In the genomic region with DNA sequence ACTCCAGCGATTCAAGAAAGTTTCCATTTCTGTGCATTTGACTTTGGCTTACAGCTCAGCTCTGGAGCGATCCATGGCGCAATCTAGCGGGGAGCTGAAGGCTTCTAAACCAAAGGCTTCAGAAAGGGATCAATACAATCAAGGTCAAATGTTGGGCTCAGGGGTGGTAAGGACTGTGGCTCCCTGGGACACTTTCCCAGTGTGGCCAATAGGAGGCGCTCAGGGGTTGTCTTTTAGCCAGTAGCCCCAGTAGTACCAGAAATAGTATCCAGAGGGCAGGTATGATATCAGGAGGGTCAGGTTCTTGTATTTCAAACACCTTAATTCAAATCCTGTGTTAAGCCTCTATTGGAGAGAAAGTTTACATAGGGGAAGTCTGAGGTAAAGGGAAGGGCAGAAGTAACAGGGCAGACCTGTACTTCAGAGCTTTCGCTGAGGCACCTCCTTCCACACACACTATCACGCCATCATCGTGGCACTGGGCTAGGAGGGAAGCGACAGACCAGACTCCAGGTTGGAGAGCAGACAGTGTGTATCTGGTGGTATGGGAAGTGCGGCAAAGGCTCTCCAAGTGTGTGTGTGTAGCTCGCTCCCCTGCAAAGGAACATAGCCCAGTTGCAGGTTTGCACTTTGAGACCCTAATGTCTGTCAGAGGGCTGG, we compare ENCODE assay signal across 7 mouse cellular contexts. TPM values are rescaled to one million over a fixed set of nuclear protein-coding genes. Genes with fewer than 3 reads are reported as not detected.
DNase-seq lines count a peak whose midpoint lies in the region; ATAC-seq and TF ChIP-seq lines count a peak whose summit lies in the region.

No protein-coding gene starts in this region.

- TF ChIP-seq EP300 in MEL (IDR thresholded peaks at IDR 0.05; ENCODE audit: low read depth in 1 of 2, low read length in 2 of 2), result no peak

- H3K4me3 ChIP-seq in MEL (ENCODE audit: control insufficient read depth in 1 of 2, insufficient read depth in 1 of 2, low read depth in 2 of 2, low read length in 2 of 2), result peak overlapping the region; percentile 41 to 42
- no peak overlapping the region for H3K4me3 ChIP-seq in kidney, postnatal 0 days (replicated peaks; ENCODE audit: low read depth, low read length)

- peak; percentile 82 to 90 (median 82) for TF ChIP-seq CTCF in MEL (IDR thresholded peaks at IDR 0.05 in 2 of 3, conservative IDR thresholded peaks at IDR 0.05 in 1 of 3; ENCODE audit: control insufficient read depth in 1 of 3, insufficient read depth in 1 of 3, low read depth in 2 of 3, low read length in 3 of 3, poor library complexity in 1 of 3, severe bottlenecking in 1 of 3)
- peak; percentile 73 for TF ChIP-seq CTCF in kidney, postnatal 0 days (IDR thresholded peaks at IDR 0.05; ENCODE audit: low read depth)

- peaks cover 3 to 8% of the 10 kb centered on the region in 2 experiments; a peak in 3 of 4 replicates for H3K4me1 ChIP-seq in MEL (ENCODE audit: control insufficient read depth in 1 of 2, insufficient read depth in 2 of 2, low read length in 2 of 2)
- H3K4me1 ChIP-seq in kidney, postnatal 0 days (replicated peaks; ENCODE audit: insufficient read depth, low read length), result no peaks in the 10 kb centered on the region

- ATAC-seq in kidney, postnatal 0 days (replicated peaks; ENCODE audit: low FRiP score, low read depth), result no peak
- peak; percentile 72 for ATAC-seq in megakaryocyte-erythroid progenitor cell, adult 5-6 weeks (replicated peaks; ENCODE audit: low FRiP score, low TSS enrichment, poor library complexity, severe bottlenecking)

- H3K9me3 ChIP-seq in MEL (replicated peaks; ENCODE audit: insufficient read depth, low read length), result no peaks in the 10 kb centered on the region
- H3K9me3 ChIP-seq in kidney, postnatal 0 days (replicated peaks; ENCODE audit: low read length), result no peaks in the 10 kb centered on the region

- H3K9ac ChIP-seq in MEL (ENCODE audit: control insufficient read depth, low read depth, low read length, poor library complexity, severe bottlenecking), result peak overlapping the region; percentile 7
- H3K9ac ChIP-seq in kidney, postnatal 0 days (ENCODE audit: low read depth, low read length), result no peak overlapping the region

- no peak overlapping the region for H3K4me2 ChIP-seq in kidney, postnatal 0 days (ENCODE audit: low read length)

- peak; percentile 76 for TF ChIP-seq RAD21 in MEL (IDR thresholded peaks at IDR 0.05; ENCODE audit: low read depth, low read length)

- H3K27me3 ChIP-seq in MEL (ENCODE audit: control insufficient read depth in 1 of 2, insufficient read depth in 2 of 2, low read length in 2 of 2), result no peaks in the 10 kb centered on the region
- H3K27me3 ChIP-seq in kidney, postnatal 0 days (ENCODE audit: insufficient read depth, low read length), result no peaks in the 10 kb centered on the region

- no peak for TF ChIP-seq POLR2A in MEL (IDR thresholded peaks at IDR 0.05; ENCODE audit: control insufficient read depth in 1 of 2, insufficient read depth in 1 of 2, low read depth in 1 of 2, low read length in 2 of 2, poor library complexity in 1 of 2)

- 74% methylated on average over 11 of the region's 11 CpGs for WGBS in kidney, postnatal 0 days

- peak overlapping the region; percentile 4; the same call in 1 of the 2 replicates for H3K27ac ChIP-seq in MEL (ENCODE audit: control insufficient read depth, low read depth, low read length)
- no peak overlapping the region for H3K27ac ChIP-seq in kidney, postnatal 0 days

- H3K36me3 ChIP-seq in MEL (ENCODE audit: control insufficient read depth in 1 of 2, insufficient read depth in 2 of 2, low read length in 2 of 2), result peaks cover 0 to 4% of the 10 kb centered on the region in 2 experiments; a peak in 1 of 4 replicates
- no peaks in the 10 kb centered on the region for H3K36me3 ChIP-seq in kidney, postnatal 0 days (ENCODE audit: insufficient read depth, low read length)

- peak; percentile 50 for DNase-seq in layer of hippocampus, adult 11-12 months (ENCODE audit: low spot score)
- no peak for DNase-seq in layer of hippocampus, postnatal 10 days (ENCODE audit: low spot score in 2 of 2)
- peak; percentile 70 for DNase-seq in MEL (ENCODE audit: low read depth, low spot score)
- DNase-seq in c-Kit-positive CD71-positive TER-119-positive erythroid progenitor cells, embryonic 14.5 days (ENCODE audit: low spot score), result peak; percentile 17
- DNase-seq in kidney, postnatal 0 days (ENCODE audit: low spot score), result peak; percentile 48
- no peak for DNase-seq in yolk sac, embryonic 10.5 days (ENCODE audit: low spot score)

- no peaks in the 10 kb centered on the region for H3K79me2 ChIP-seq in MEL (ENCODE audit: control insufficient read depth, insufficient read depth, low read length, poor library complexity)

TF ChIP-seq in MEL, 35 proteins besides CTCF, POLR2A, EP300 and RAD21:
- TF ChIP-seq NRF1 (IDR thresholded peaks at IDR 0.05; ENCODE audit: insufficient read depth, low read depth, low read length, poor library complexity, severe bottlenecking), result no peak
- TF ChIP-seq RCOR1 (IDR thresholded peaks at IDR 0.05; ENCODE audit: low read depth, low read length), result no peak
- TF ChIP-seq NELFE (IDR thresholded peaks at IDR 0.05; ENCODE audit: low read depth, low read length), result 0 out of 2 replicates have a peak, but pooled peaks have one; percentile 17
- no peak for TF ChIP-seq MYC (IDR thresholded peaks at IDR 0.05; ENCODE audit: low read depth, low read length)
- no peak for TF ChIP-seq BHLHE40 (IDR thresholded peaks at IDR 0.05; ENCODE audit: borderline replicate concordance, low read depth, low read length)
- TF ChIP-seq ZC3H11A (IDR thresholded peaks at IDR 0.05; ENCODE audit: low read depth, low read length), result peak; percentile 54
- no peak for TF ChIP-seq ZMIZ1 (IDR thresholded peaks at IDR 0.05; ENCODE audit: low read depth, low read length)
- 0 out of 2 replicates have a peak, but pooled peaks have one; percentile 11 for TF ChIP-seq SIN3A (IDR thresholded peaks at IDR 0.05; ENCODE audit: low read length)
- no peak for TF ChIP-seq TAL1 (IDR thresholded peaks at IDR 0.05; ENCODE audit: low read length)
- peak; percentile 65 for TF ChIP-seq SMC3 (IDR thresholded peaks at IDR 0.05; ENCODE audit: low read depth, low read length)
TF ChIP-seq in MEL: peak in this region for 4.

RNA-seq across cellular contexts. Expression of gene Btbd16, which starts 0.6 kb away (rescaled TPM):
- 1 to 10 TPM in 1 of 2 experiments, under 1 TPM in 1; 0.48 to 1.1 TPM for total RNA-seq in layer of hippocampus, postnatal 10 days (2021)
- 0.72 and 0.89 TPM in 2 replicates for total RNA-seq in MEL (2012; rRNA removed)
- under 1 TPM in 1 of 2 experiments, not detected in 1; 0.71 TPM for polyA plus RNA-seq in MEL (2012; ENCODE audit: insufficient read depth in 1 of 2, insufficient read length in 2 of 2, low read depth in 1 of 2, low replicate concordance in 2 of 2, missing spikeins in 1 of 2)
- polyA plus RNA-seq in kidney, postnatal 0 days (2015; fragmentation: Nextera tagmentation; extraction: Ambion mirVana), result not detected in 2 replicates
- total RNA-seq in megakaryocyte-erythroid progenitor cell, adult 5-6 weeks (2014; fragmentation: Nextera tagmentation), result 0.12 and 2.7 TPM in 2 replicates
- 0.52 and 5.2 TPM in 2 replicates for total RNA-seq in megakaryocyte-erythroid progenitor cell, adult 5-6 weeks (2017)

Comparison
In these comparisons a context has a peak if more than half of its experiments do, and no peak if none do; other contexts are left out.
1. DNase-seq: peak in layer of hippocampus, adult 11-12 months (single experiment), MEL (single experiment), c-Kit-positive CD71-positive TER-119-positive erythroid progenitor cells, embryonic 14.5 days (single experiment) and kidney, postnatal 0 days (single experiment); none in layer of hippocampus, postnatal 10 days (0 of 2) and yolk sac, embryonic 10.5 days (single experiment).